Mouse (Mus musculus) midbrain, postnatal 0 days (tissue): ENCODE data around the gene Cuta. TPM values are rescaled to one million over a fixed set of nuclear protein-coding genes. Genes with fewer than 3 reads are reported as not detected.
"Not testable (repeated sequence)": the region's sequence is repeated elsewhere in the genome, so short reads cannot be mapped to it uniquely, and the experiment has no call there.

ENCODE experiments used
- ATAC-seq: fragments of 200-750 bp; cut with Nextera tagmentation; 2 replicates; pipeline ENCODE4 v1.8.0; 2017; ENCODE audit warnings: moderate number of reproducible peaks, mild to moderate bottlenecking, moderate TSS enrichment, moderate library complexity; ENCODE audit not compliant: low FRiP score
- DNase-seq: peaks from one replicate; pipeline ENCODE4 v3.0.0-alpha.2; 2015; ENCODE audit warnings: low spot score
- H3K27ac ChIP-seq: fragments of 300-500 bp; sonication (generic); 2 replicates; pipeline ENCODE4 v1.5.1; 2014; ENCODE audit warnings: low read depth, mild to moderate bottlenecking, low read length, mixed read lengths
- H3K27me3 ChIP-seq: fragments of 300-500 bp; sonication (generic); 2 replicates; pipeline ENCODE4 v1.6.1; 2014; ENCODE audit warnings: low read length, control low read depth, mixed read lengths; ENCODE audit not compliant: insufficient read depth
- H3K36me3 ChIP-seq: fragments of 300-500 bp; sonication (generic); 2 replicates; pipeline ENCODE4 v1.6.1; 2014; ENCODE audit warnings: low read length, control low read depth, mixed read lengths; ENCODE audit not compliant: insufficient read depth
- H3K4me1 ChIP-seq: fragments of 300-500 bp; sonication (generic); 2 replicates; pipeline ENCODE4 v1.6.1; 2014; ENCODE audit warnings: mild to moderate bottlenecking, control low read depth, antibody characterized with exemption, low read length, mixed read lengths; ENCODE audit not compliant: insufficient read depth
- H3K4me2 ChIP-seq: fragments of 300-500 bp; sonication (generic); 2 replicates; pipeline ENCODE4 v1.6.1; 2014; ENCODE audit warnings: low read depth, mild to moderate bottlenecking, low read length, mixed read lengths; ENCODE audit not compliant: poor library complexity, severe bottlenecking
- H3K4me3 ChIP-seq: fragments of 300-500 bp; sonication (generic); 2 replicates; pipeline ENCODE4 v1.5.1; 2014; ENCODE audit warnings: low read depth, mild to moderate bottlenecking, low read length, moderate library complexity
- H3K9ac ChIP-seq: fragments of 300-500 bp; sonication (generic); replicated peaks from 2 replicates; pipeline ENCODE4 v1.6.1; 2014; ENCODE audit warnings: mild to moderate bottlenecking, low read length, moderate library complexity, mixed read lengths; ENCODE audit not compliant: poor library complexity, severe bottlenecking
- H3K9me3 ChIP-seq: fragments of 300-500 bp; sonication (generic); 2 replicates; pipeline ENCODE4 v1.6.1; 2016; ENCODE audit warnings: low read length, control low read depth
- CTCF ChIP-seq: IDR thresholded peaks from 2 replicates; pipeline ENCODE4 v1.5.1; 2016; ENCODE audit warnings: antibody characterized with exemption, mild to moderate bottlenecking
- WGBS: fragments of 180-500 bp; shearing (Covaris S2); extraction: QIAGEN DNeasy Blood & Tissue Kit; methylation state at CpG from one replicate; pipeline ENCODE4 v1.1.7; 2014; 5-methylcytosine and 5-hydroxymethylcytosine counted together
- polyA plus RNA-seq: library from polyadenylated mRNA; unstranded; fragments of >200 nt; fragmentation: Nextera tagmentation; extraction: Ambion mirVana; gene quantifications from 2 replicates; pipeline ENCODE4 v1.2.1, GENCODE M21; 2015
- total RNA-seq: library from RNA; depleted of rRNA; stranded (reverse); fragments of >200 nt; gene quantifications from 2 replicates; pipeline ENCODE4 v1.2.3, GENCODE M21; 2014; rRNA removed

Gene Cuta
- total RNA-seq (49.6 and 55.6 TPM in 2 replicates), polyA plus RNA-seq (136 and 143 TPM in 2 replicates)

- under 1% methylated on average over 63 of the region's 70 CpGs for WGBS
- peak within 1 kb of the TSS; percentile 91 for H3K27ac ChIP-seq
- peaks cover 19% of the 10 kb centered on the region; the same call in 1 of the 2 replicates for H3K4me1 ChIP-seq
- H3K36me3 ChIP-seq, result peaks cover 19% of the 10 kb centered on the region
- DNase-seq, result peak; percentile 100
- peak within 1 kb of the TSS; percentile 97 for H3K4me2 ChIP-seq
- no peak for TF ChIP-seq CTCF
- H3K4me3 ChIP-seq, result peak within 1 kb of the TSS; percentile 59
- peak; percentile 96 for ATAC-seq
- peak within 1 kb of the TSS; percentile 68 for H3K9ac ChIP-seq
- H3K27me3 ChIP-seq, result no peaks in the 10 kb centered on the region
- no peaks in the 10 kb centered on the region for H3K9me3 ChIP-seq
Measured at GRCm38 (mm10) chr17:26939178-26939972, at the start of gene Cuta. Cuta (minus strand) TSS chr17:26939569.

DNA sequence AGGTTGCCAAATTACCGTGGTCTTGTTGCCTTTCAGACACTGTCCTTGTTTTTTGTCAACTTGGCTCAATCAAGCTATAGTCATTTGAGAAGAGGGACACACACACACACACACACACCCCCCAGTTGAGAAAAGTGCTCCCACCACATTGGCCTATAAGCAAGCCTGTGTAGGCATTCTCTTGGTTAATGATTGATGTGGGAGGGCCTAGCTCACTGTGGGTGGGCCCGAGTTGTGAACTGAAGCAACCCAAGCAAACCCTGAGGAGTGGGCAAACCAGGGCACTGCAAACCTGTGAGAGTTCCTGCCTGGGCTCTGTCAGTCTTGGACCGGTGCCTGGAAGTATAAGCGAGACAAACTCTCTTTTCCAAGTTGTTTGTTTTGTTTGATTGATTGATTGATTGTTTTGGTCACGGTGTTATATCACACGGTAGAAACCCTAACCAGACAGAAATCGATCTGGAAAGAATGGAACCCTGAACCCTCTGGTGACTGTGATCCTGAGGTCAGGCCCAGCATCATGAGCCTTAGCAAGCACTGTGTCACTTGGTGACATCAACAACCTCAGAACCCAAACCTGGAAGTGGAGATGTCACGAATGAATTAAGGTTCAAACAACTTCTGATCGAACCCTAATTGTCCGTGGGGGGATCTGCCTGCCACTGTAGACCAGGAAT, 46.3 kb upstream of the Cuta start:
- no peaks in the 10 kb centered on the region for H3K9me3 ChIP-seq
- no peaks in the 10 kb centered on the region for H3K27me3 ChIP-seq
- H3K36me3 ChIP-seq, result 0 out of 2 replicates have a peak, but pooled peaks cover 2% of the 10 kb centered on the region
- no peak overlapping the region for H3K4me3 ChIP-seq
- DNase-seq (no peak), ATAC-seq (no peak)
- no peaks in the 10 kb centered on the region for H3K4me1 ChIP-seq
- TF ChIP-seq CTCF, result no peak
- 92% methylated on average over 10 of the region's 10 CpGs for WGBS
- H3K9ac ChIP-seq, result no peak overlapping the region
- H3K4me2 ChIP-seq, result no peak overlapping the region
- no peak overlapping the region for H3K27ac ChIP-seq

GRCm38 (mm10) chr17:26983382-26983781, 44.0 kb upstream of the Cuta start:
- 96% methylated on average over 4 of the region's 4 CpGs for WGBS
- no peak overlapping the region for H3K27ac ChIP-seq
- H3K4me3 ChIP-seq, result no peak overlapping the region
- H3K9ac ChIP-seq, result no peak overlapping the region
- H3K4me1 ChIP-seq, result no peaks in the 10 kb centered on the region
- TF ChIP-seq CTCF, result no peak
- peaks cover 5% of the 10 kb centered on the region; the same call in 1 of the 2 replicates for H3K36me3 ChIP-seq
- H3K4me2 ChIP-seq, result no peak overlapping the region
- DNase-seq (no peak), ATAC-seq (no peak)
- H3K27me3 ChIP-seq, result no peaks in the 10 kb centered on the region
- no peaks in the 10 kb centered on the region for H3K9me3 ChIP-seq

DNA sequence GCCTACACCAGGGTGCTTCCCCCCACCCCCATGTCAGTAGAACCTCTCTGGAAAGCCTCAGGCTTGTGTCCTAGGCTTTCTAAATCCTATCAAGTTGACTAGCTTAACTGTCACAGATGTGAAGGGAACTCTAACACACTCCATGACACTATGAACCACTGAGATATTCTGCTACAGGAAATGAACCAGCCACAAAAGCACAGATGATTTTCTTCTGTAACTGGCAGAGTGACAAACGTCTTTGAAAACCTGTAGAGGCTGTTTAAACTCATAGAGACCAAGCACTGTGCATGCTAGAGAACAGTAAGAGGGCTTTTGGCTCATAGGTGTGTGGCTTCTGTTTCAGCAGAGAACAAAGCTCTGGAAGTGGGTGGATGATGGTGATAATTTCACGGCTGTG, 41.7 kb upstream of the Cuta start:
- ATAC-seq, result no peak

DNA sequence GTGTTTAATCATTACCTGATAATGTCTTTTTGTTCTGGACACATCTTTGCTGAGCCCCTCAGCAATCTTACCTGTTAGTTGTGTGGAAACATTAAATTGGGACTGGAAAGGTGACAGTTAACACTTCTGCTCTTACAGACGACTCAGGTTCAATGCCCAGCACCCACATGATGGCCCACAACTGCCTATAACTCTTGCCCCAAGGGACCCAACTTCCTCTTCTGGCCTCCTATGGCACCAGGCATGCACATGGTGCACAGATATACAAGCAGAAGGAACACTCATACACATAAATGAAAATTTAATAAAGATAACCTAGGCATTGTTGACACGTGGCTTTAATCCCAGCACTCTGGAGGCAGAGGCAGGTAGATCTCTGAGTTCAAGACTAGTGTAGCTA, 40.1 kb upstream of the Cuta start:
- H3K36me3 ChIP-seq, result peaks cover 5% of the 10 kb centered on the region
- no peak for TF ChIP-seq CTCF
- H3K27ac ChIP-seq, result no peak overlapping the region
- 87% methylated on average over 2 of the region's 2 CpGs for WGBS
- DNase-seq, result no peak
- H3K4me1 ChIP-seq, result no peaks in the 10 kb centered on the region; the same call in 1 of the 2 replicates
- H3K4me3 ChIP-seq, result no peak overlapping the region
- no peak for ATAC-seq
- no peak overlapping the region for H3K4me2 ChIP-seq
- H3K9ac ChIP-seq, result no peak overlapping the region
- no peaks in the 10 kb centered on the region for H3K27me3 ChIP-seq
- no peaks in the 10 kb centered on the region for H3K9me3 ChIP-seq

More for the DNA sequence above, 41.7 kb upstream of the Cuta start:
- peaks cover 5% of the 10 kb centered on the region; the same call in 1 of the 2 replicates for H3K36me3 ChIP-seq
- DNase-seq, result no peak
- H3K9me3 ChIP-seq, result no peaks in the 10 kb centered on the region
- H3K4me1 ChIP-seq, result no peaks in the 10 kb centered on the region; the same call in 1 of the 2 replicates
- H3K4me2 ChIP-seq, result no peak overlapping the region
- no peak overlapping the region for H3K9ac ChIP-seq
- no peak overlapping the region for H3K27ac ChIP-seq
- H3K27me3 ChIP-seq, result no peaks in the 10 kb centered on the region
- H3K4me3 ChIP-seq, result no peak overlapping the region
- TF ChIP-seq CTCF, result no peak
- WGBS, result 76% methylated on average over 2 of the region's 2 CpGs

DNA sequence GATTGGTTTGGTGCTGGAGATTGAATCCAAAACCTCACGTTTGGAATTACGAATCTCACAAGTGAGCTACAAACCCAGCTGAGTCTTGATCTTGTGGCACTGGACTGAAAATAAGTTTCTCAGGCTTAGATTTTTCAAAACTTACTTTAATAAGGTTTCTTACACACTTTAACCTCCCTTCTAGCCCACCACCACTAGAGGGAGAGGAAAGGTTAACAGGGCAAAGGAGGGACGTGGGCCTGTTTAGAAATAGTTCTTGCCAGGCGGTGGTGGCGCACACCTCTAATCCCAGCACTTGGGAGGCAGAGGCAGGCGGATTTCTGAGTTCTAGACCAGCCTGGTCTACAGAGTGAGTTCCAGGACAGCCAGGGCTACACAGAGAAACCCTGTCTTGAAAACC, 38.0 kb upstream of the Cuta start:
- TF ChIP-seq CTCF, result peak; percentile 30
- not testable (repeated sequence) for ATAC-seq, H3K4me3 ChIP-seq, H3K4me1 ChIP-seq, H3K9ac ChIP-seq, H3K9me3 ChIP-seq, DNase-seq, H3K27ac ChIP-seq, H3K4me2 ChIP-seq, H3K27me3 ChIP-seq, H3K36me3 ChIP-seq
- 92% methylated on average over 6 of the region's 6 CpGs for WGBS
